Mouse (Mus musculus): Measurements from ENCODE around the gene Hist1h2bb.
"Not testable (repeated sequence)": the region's sequence is repeated elsewhere in the genome, so short reads cannot be mapped to it uniquely, and the experiment has no call there.

The Hist1h2bb gene

GRCm38 (mm10) chr13:23764324-23765171 is 18.0 kb downstream of the Hist1h2bb start:
- no peak for DNase-seq (ENCODE audit: low read depth)

GRCm38 (mm10) chr13:23765172-23765513 is 18.6 kb downstream of the Hist1h2bb start:
- no peak for DNase-seq (ENCODE audit: low read depth)

- no peak for DNase-seq (ENCODE audit: low read depth)
These were observed 20.2 kb downstream of the Hist1h2bb start for GRCm38 (mm10) chr13:23766772-23767171.

GRCm38 (mm10) chr13:23768834-23769397 is 22.4 kb downstream of the Hist1h2bb start:
- DNase-seq (ENCODE audit: low read depth), result no peak

GRCm38 (mm10) chr13:23769613-23770012 is 23.1 kb downstream of the Hist1h2bb start, which contains the start of gene Trim38:
Trim38 (plus strand) TSS chr13:23769913.
- DNase-seq (ENCODE audit: low read depth), result not testable (repeated sequence)

GRCm38 (mm10) chr13:23772561-23773313 is 26.2 kb downstream of the Hist1h2bb start:
- no peak for DNase-seq (ENCODE audit: low read depth)

GRCm38 (mm10) chr13:23778339-23778738 is 31.8 kb downstream of the Hist1h2bb start:
- DNase-seq (ENCODE audit: low read depth), result no peak

GRCm38 (mm10) chr13:23779025-23779424 is 32.5 kb downstream of the Hist1h2bb start:
- no peak for DNase-seq (ENCODE audit: low read depth)

GRCm38 (mm10) chr13:23792520-23792919 is 46.0 kb downstream of the Hist1h2bb start:
- DNase-seq (ENCODE audit: low read depth), result peak; percentile 80
